9 mouse cellular contexts compared by ENCODE assay signal in the genomic region with DNA sequence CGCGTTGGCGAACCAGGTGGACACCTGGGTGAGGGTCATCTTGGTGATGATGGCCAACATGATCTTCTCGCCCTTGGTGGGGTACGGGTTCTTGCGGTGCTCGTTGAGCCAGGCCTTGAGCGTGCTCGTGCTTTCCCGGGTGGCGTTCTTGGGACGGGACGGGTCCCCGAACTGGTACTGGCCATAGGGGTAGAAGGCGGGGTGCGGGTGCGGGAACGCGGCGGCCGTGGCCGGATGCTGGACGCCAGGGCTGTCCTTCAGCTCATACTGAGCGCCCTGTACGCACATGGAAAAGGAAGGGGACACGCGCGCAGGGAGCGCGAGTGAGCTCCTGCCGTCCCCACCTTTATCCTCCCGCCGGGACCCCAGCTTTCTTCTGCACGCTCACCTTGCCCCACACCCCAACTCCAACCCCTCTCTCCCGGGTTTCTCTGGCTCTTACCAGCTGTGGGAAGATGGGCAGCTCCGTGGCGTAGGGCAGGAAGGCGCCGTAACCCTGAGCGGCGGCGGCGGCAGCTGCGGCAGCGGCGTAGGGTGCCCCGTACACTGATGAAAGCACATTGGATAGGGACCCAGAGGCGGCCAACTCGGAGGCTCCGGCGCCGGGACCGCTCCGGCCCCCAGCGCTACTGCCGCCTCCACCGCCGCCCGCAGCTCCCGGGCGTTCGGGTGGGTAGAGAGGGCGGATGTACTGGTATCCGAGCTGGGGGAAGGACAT. TPM values are rescaled to one million over a fixed set of nuclear protein-coding genes. Genes with fewer than 3 reads are reported as not detected.
DNase-seq lines count a peak whose midpoint lies in the region; ATAC-seq and TF ChIP-seq lines count a peak whose summit lies in the region.
"Had no signal": no experiment of that assay in that cellular context is flagged by ENCODE, and none has a peak within 500 bp of the region (broad histone marks: within the 10 kb centered on the region; RNA-seq: fewer than 3 reads in every experiment).

No protein-coding gene starts in this region.

- no peaks in the 10 kb centered on the region for H3K36me3 ChIP-seq in kidney, postnatal 0 days (ENCODE audit: insufficient read depth, low read length)
- H3K36me3 ChIP-seq in midbrain, embryonic 14.5 days (ENCODE audit: control insufficient read depth, insufficient read depth, low read length): peaks cover 12% of the 10 kb centered on the region

- DNase-seq in heart, adult 11 months: peak; percentile 93
- DNase-seq in heart, postnatal 25 days (ENCODE audit: low spot score): no peak
- peak; percentile 26 to 41 for DNase-seq in adrenal gland, postnatal 36 days
- no peak for DNase-seq in kidney, postnatal 0 days (ENCODE audit: low spot score)
- DNase-seq in midbrain, embryonic 14.5 days: peak; percentile 64
- no peak for DNase-seq in spleen, postnatal 4 days (ENCODE audit: low spot score in 2 of 2)

- peak overlapping the region; percentile 91 for H3K27ac ChIP-seq in kidney, postnatal 0 days
- H3K27ac ChIP-seq in midbrain, embryonic 14.5 days (replicated peaks; ENCODE audit: low read depth, low read length): peak overlapping the region; percentile 97

- H3K27me3 ChIP-seq in kidney, postnatal 0 days (ENCODE audit: insufficient read depth, low read length): peaks cover 65% of the 10 kb centered on the region
- H3K27me3 ChIP-seq in midbrain, embryonic 14.5 days (ENCODE audit: control insufficient read depth, insufficient read depth, low read length): peaks cover 23% of the 10 kb centered on the region

- H3K9ac ChIP-seq in kidney, postnatal 0 days (ENCODE audit: low read depth, low read length): peak overlapping the region; percentile 73
- H3K9ac ChIP-seq in midbrain, embryonic 14.5 days (replicated peaks; ENCODE audit: low read length): peak overlapping the region; percentile 94

- H3K4me2 ChIP-seq in kidney, postnatal 0 days (ENCODE audit: low read length): peak overlapping the region; percentile 86
- H3K4me2 ChIP-seq in midbrain, embryonic 14.5 days (ENCODE audit: low read length): peak overlapping the region; percentile 82

- intact Hi-C loops in heart, postnatal 25 days (cut with DNase I): loop anchor here (2.0 to 5.0 kb wide), 3 partner anchors 52 to 562 kb away; no protein-coding TSS in a partner anchor

- no peak for TF ChIP-seq CTCF in kidney, postnatal 0 days (IDR thresholded peaks at IDR 0.05; ENCODE audit: low read depth)

- no peaks in the 10 kb centered on the region for H3K9me3 ChIP-seq in kidney, postnatal 0 days (replicated peaks; ENCODE audit: low read length)
- no peaks in the 10 kb centered on the region for H3K9me3 ChIP-seq in midbrain, embryonic 14.5 days (ENCODE audit: control insufficient read depth, low read length)

- ATAC-seq in granulocyte monocyte progenitor cell, adult 5-6 weeks (replicated peaks; ENCODE audit: poor library complexity, severe bottlenecking): 0 out of 2 replicates have a peak, but pooled peaks have one; percentile 5
- ATAC-seq in kidney, postnatal 0 days (replicated peaks; ENCODE audit: low FRiP score, low read depth): no peak
- ATAC-seq in midbrain, embryonic 14.5 days (ENCODE audit: low FRiP score, low TSS enrichment): peak; percentile 2; the same call in 1 of the 2 replicates
- no peak for ATAC-seq in megakaryocyte-erythroid progenitor cell, adult 5-6 weeks (replicated peaks; ENCODE audit: low FRiP score, low TSS enrichment, poor library complexity, severe bottlenecking)

- under 1% methylated on average over 64 of the region's 64 CpGs for WGBS in kidney, postnatal 0 days
- whole genome bisulfite sequencing in midbrain, embryonic 14.5 days: under 1% methylated on average over 63 of the region's 64 CpGs

- H3K4me3 ChIP-seq in kidney, postnatal 0 days (replicated peaks; ENCODE audit: low read depth, low read length): peak overlapping the region; percentile 74
- peak overlapping the region; percentile 76 for H3K4me3 ChIP-seq in midbrain, embryonic 14.5 days (replicated peaks; ENCODE audit: low read depth, low read length)

- H3K4me1 ChIP-seq in kidney, postnatal 0 days (replicated peaks; ENCODE audit: insufficient read depth, low read length): peaks cover 27% of the 10 kb centered on the region; the same call in 1 of the 2 replicates
- peaks cover 50% of the 10 kb centered on the region for H3K4me1 ChIP-seq in midbrain, embryonic 14.5 days (ENCODE audit: control insufficient read depth, insufficient read depth, low read length)

RNA-seq across cellular contexts. Expression of a gene that starts 1.2 kb away (rescaled TPM):
- total RNA-seq in heart, postnatal 25 days (2021): 10 to 100 TPM; 30.5 to 37.2 TPM
- 1 to 10 TPM; 9.0 to 9.5 TPM for total RNA-seq in adrenal gland, postnatal 36 days (2021)
- total RNA-seq in granulocyte monocyte progenitor cell, adult 5-6 weeks (2014; fragmentation: Nextera tagmentation): not detected in 2 replicates
- total RNA-seq in granulocyte monocyte progenitor cell, adult 5-6 weeks (2017): not detected in 2 replicates
- 22.2 and 25.2 TPM in 2 replicates for polyA plus RNA-seq in kidney, postnatal 0 days (2015; fragmentation: Nextera tagmentation; extraction: Ambion mirVana)
- polyA plus RNA-seq in midbrain, embryonic 14.5 days (2014; fragmentation: Nextera tagmentation; extraction: Ambion mirVana): 23.5 and 26.1 TPM in 2 replicates
- not detected in 2 replicates for total RNA-seq in megakaryocyte-erythroid progenitor cell, adult 5-6 weeks (2014; fragmentation: Nextera tagmentation)
- total RNA-seq in megakaryocyte-erythroid progenitor cell, adult 5-6 weeks (2017): not detected in 2 replicates
- total RNA-seq: MEL had no signal

Comparison
In these comparisons a context has a peak if more than half of its experiments do, and no peak if none do; other contexts are left out.
1. DNase-seq: peak in heart, adult 11 months (single experiment), adrenal gland, postnatal 36 days (2 of 2) and midbrain, embryonic 14.5 days (single experiment); none in heart, postnatal 25 days (single experiment), kidney, postnatal 0 days (single experiment) and spleen, postnatal 4 days (0 of 2).
2. ATAC-seq: peak in granulocyte monocyte progenitor cell, adult 5-6 weeks (single experiment) and midbrain, embryonic 14.5 days (single experiment); none in kidney, postnatal 0 days (single experiment) and megakaryocyte-erythroid progenitor cell, adult 5-6 weeks (single experiment).
3. RNA of a gene that starts 1.2 kb away (total RNA-seq): 30.5 to 37.2 TPM in heart, postnatal 25 days and 9.0 to 9.5 TPM in adrenal gland, postnatal 36 days; not detected in granulocyte monocyte progenitor cell, adult 5-6 weeks and not detected in megakaryocyte-erythroid progenitor cell, adult 5-6 weeks; every median in the first group is over 10 times any median in the second.